Mouse (Mus musculus) hindbrain, embryonic 11.5 days (tissue): ENCODE results near the gene Etnk1. TPM values are rescaled to one million over a fixed set of nuclear protein-coding genes. Genes with fewer than 3 reads are reported as not detected.

ENCODE experiments used
- ATAC-seq: fragments of 200-750 bp; cut with Nextera tagmentation; 2 replicates; pipeline ENCODE4 v1.8.0; 2017; ENCODE audit warnings: mild to moderate bottlenecking, moderate TSS enrichment, moderate library complexity; ENCODE audit not compliant: low FRiP score
- DNase-seq: peaks from one replicate; pipeline ENCODE4 v3.0.0-alpha.2; 2015; ENCODE audit warnings: low spot score
- H3K27ac ChIP-seq: fragments of 300-500 bp; sonication (generic); 2 replicates; pipeline ENCODE4 v1.5.1; 2014; ENCODE audit warnings: mild to moderate bottlenecking, low read depth, low read length
- H3K27me3 ChIP-seq: fragments of 300-500 bp; sonication (generic); 2 replicates; pipeline ENCODE4 v1.6.1; 2014; ENCODE audit warnings: mild to moderate bottlenecking, low read length, moderate library complexity, mixed read lengths; ENCODE audit not compliant: control insufficient read depth, insufficient read depth
- H3K36me3 ChIP-seq: fragments of 300-500 bp; sonication (generic); 2 replicates; pipeline ENCODE4 v1.6.1; 2014; ENCODE audit warnings: mild to moderate bottlenecking, low read length, moderate library complexity, mixed read lengths; ENCODE audit not compliant: control insufficient read depth, insufficient read depth
- H3K4me1 ChIP-seq: fragments of 300-500 bp; sonication (generic); replicated peaks from 2 replicates; pipeline ENCODE4 v1.6.1; 2014; ENCODE audit warnings: low read length, mixed read lengths; ENCODE audit not compliant: control insufficient read depth, insufficient read depth
- H3K4me2 ChIP-seq: fragments of 300-500 bp; sonication (generic); replicated peaks from 2 replicates; pipeline ENCODE4 v1.6.1; 2014; ENCODE audit warnings: mild to moderate bottlenecking, low read depth, low read length
- H3K4me3 ChIP-seq: fragments of 300-500 bp; sonication (generic); 2 replicates; pipeline ENCODE4 v1.5.1; 2014; ENCODE audit warnings: low read depth, low read length
- H3K9ac ChIP-seq: fragments of 300-500 bp; sonication (generic); 2 replicates; pipeline ENCODE4 v1.6.1; 2014; ENCODE audit warnings: low read depth, low read length
- H3K9me3 ChIP-seq: fragments of 300-500 bp; sonication (generic); 2 replicates; pipeline ENCODE4 v1.6.1; 2016; ENCODE audit warnings: low read length; ENCODE audit not compliant: control insufficient read depth
- WGBS: fragments of 180-500 bp; shearing (Covaris S2); extraction: QIAGEN DNeasy Blood & Tissue Kit; methylation state at CpG from one replicate; pipeline ENCODE4 v1.1.7; 2014; 5-methylcytosine and 5-hydroxymethylcytosine counted together
- polyA plus RNA-seq: library from polyadenylated mRNA; unstranded; fragments of >200 nt; fragmentation: Nextera tagmentation; extraction: Ambion mirVana; gene quantifications from 2 replicates; pipeline ENCODE4 v1.2.1, GENCODE M21; 2014

The Etnk1 gene
- polyA plus RNA-seq, 1 experiment from 2014 or later: 35.5 TPM

- DNase-seq (peak; percentile 46), ATAC-seq (no peak)
Observed at GRCm38 (mm10) chr6:143184745-143185144, 17.7 kb downstream of the Etnk1 start.

GRCm38 (mm10) chr6:143190838-143191476 is 23.9 kb downstream of the Etnk1 start:
- Histone ChIP-seq H3K9ac (no peak overlapping the region), H3K4me1 (no peaks in the 10 kb centered on the region), H3K4me3 (no peak overlapping the region), H3K9me3 (no peaks in the 10 kb centered on the region), H3K4me2 (no peak overlapping the region), H3K36me3 (0 out of 2 replicates have a peak, but pooled peaks cover 2% of the 10 kb centered on the region), H3K27ac (no peak overlapping the region), H3K27me3 (no peaks in the 10 kb centered on the region)
- 80% methylated on average over 7 of the region's 7 CpGs for WGBS
- ATAC-seq (no peak), DNase-seq (no peak)

More at GRCm38 (mm10) chr6:143184745-143185144, 17.7 kb downstream of the Etnk1 start:
- Histone ChIP-seq H3K4me1 (no peaks in the 10 kb centered on the region), H3K9me3 (no peaks in the 10 kb centered on the region), H3K4me3 (no peak overlapping the region), H3K27ac (no peak overlapping the region), H3K36me3 (no peaks in the 10 kb centered on the region), H3K27me3 (no peaks in the 10 kb centered on the region), H3K9ac (no peak overlapping the region), H3K4me2 (no peak overlapping the region)
- WGBS: 64% methylated on average over 5 of the region's 5 CpGs

- no peak overlapping the region for H3K4me3 ChIP-seq
- no peaks in the 10 kb centered on the region for H3K9me3 ChIP-seq
- H3K27me3 ChIP-seq: no peaks in the 10 kb centered on the region
- no peak overlapping the region for H3K4me2 ChIP-seq
- 83% methylated on average over 9 of the region's 9 CpGs for WGBS
- 0 out of 2 replicates have a peak, but pooled peaks cover 2% of the 10 kb centered on the region for H3K36me3 ChIP-seq
- H3K4me1 ChIP-seq: no peaks in the 10 kb centered on the region
- DNase-seq: no peak
- H3K27ac ChIP-seq: no peak overlapping the region
- no peak overlapping the region for H3K9ac ChIP-seq
- no peak for ATAC-seq
Observed at GRCm38 (mm10) chr6:143191477-143192098, 24.6 kb downstream of the Etnk1 start.

GRCm38 (mm10) chr6:143192709-143193108 is 25.7 kb downstream of the Etnk1 start:
- Histone ChIP-seq H3K9me3 (no peaks in the 10 kb centered on the region), H3K4me2 (no peak overlapping the region), H3K9ac (no peak overlapping the region), H3K4me3 (no peak overlapping the region), H3K27ac (no peak overlapping the region), H3K36me3 (peaks cover 2% of the 10 kb centered on the region; the same call in 1 of the 2 replicates), H3K27me3 (no peaks in the 10 kb centered on the region), H3K4me1 (no peaks in the 10 kb centered on the region)
- ATAC-seq (no peak), DNase-seq (no peak)
- WGBS: 86% methylated on average over 8 of the region's 8 CpGs

DNA sequence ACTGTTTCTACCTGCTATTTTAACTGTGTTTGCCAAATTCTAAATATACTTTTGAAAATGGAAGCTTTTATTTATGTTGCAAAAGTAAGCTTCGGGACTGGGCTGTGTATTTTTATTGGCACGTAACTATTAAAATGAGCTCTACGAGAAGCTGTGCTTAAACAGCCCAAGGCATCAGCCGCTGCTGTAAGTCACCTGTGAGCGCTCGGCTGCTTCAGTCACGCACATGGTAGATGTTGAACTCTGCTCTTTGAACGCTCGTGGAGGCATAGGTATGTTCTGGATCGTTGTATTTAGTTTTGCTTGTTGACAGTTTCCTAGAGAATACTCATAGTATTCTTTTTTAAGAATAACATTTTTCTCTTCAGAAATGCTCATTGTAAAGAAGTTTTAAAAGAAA is 26.1 kb downstream of the Etnk1 start:
- Histone ChIP-seq H3K9me3 (no peaks in the 10 kb centered on the region), H3K4me3 (no peak overlapping the region), H3K9ac (no peak overlapping the region), H3K4me2 (no peak overlapping the region), H3K4me1 (no peaks in the 10 kb centered on the region), H3K36me3 (peaks cover 2% of the 10 kb centered on the region; the same call in 1 of the 2 replicates), H3K27ac (no peak overlapping the region), H3K27me3 (no peaks in the 10 kb centered on the region)
- ATAC-seq: no peak
- 95% methylated on average over 10 of the region's 10 CpGs for WGBS
- DNase-seq: no peak

- Histone ChIP-seq H3K9ac (no peak overlapping the region), H3K36me3 (peaks cover 2% of the 10 kb centered on the region; the same call in 1 of the 2 replicates), H3K4me3 (no peak overlapping the region), H3K27ac (no peak overlapping the region), H3K27me3 (no peaks in the 10 kb centered on the region), H3K9me3 (no peaks in the 10 kb centered on the region), H3K4me1 (no peaks in the 10 kb centered on the region), H3K4me2 (no peak overlapping the region)
- DNase-seq (no peak), ATAC-seq (no peak)
- WGBS: 94% methylated on average over 6 of the region's 6 CpGs
Observed at GRCm38 (mm10) chr6:143193641-143194040, 26.6 kb downstream of the Etnk1 start.

- no peaks in the 10 kb centered on the region for H3K27me3 ChIP-seq
- WGBS: 90% methylated on average over 13 of the region's 13 CpGs
- no peak overlapping the region for H3K9ac ChIP-seq
- no peak overlapping the region for H3K27ac ChIP-seq
- no peak for ATAC-seq
- H3K4me2 ChIP-seq: no peak overlapping the region
- no peaks in the 10 kb centered on the region for H3K9me3 ChIP-seq
- no peaks in the 10 kb centered on the region for H3K4me1 ChIP-seq
- H3K36me3 ChIP-seq: peaks cover 2% of the 10 kb centered on the region; the same call in 1 of the 2 replicates
- H3K4me3 ChIP-seq: no peak overlapping the region
- DNase-seq: no peak
Observed at GRCm38 (mm10) chr6:143197053-143197452, 30.0 kb downstream of the Etnk1 start.

DNA sequence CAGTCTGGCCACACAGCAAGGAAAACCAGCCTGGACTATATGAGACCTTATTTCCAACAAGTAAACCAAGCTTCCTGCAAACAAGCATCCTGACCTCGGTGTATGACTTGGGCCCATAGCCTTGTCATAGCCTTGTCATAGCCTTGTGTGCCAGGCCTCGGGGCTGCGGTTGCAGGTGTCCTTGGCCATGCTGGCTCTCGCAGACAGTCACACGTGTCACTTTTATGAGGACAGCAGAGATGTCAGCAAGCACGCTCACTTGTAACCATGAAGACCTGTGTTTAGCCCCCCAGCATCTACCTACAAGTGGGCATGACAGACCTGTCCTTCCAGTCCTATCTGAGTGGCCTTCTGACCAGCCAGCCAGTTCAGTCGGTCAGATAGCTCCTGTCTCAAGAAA is 31.4 kb downstream of the Etnk1 start:
- DNase-seq: no peak
- H3K36me3 ChIP-seq: peaks cover 2% of the 10 kb centered on the region; the same call in 1 of the 2 replicates
- H3K4me3 ChIP-seq: no peak overlapping the region
- H3K9ac ChIP-seq: no peak overlapping the region
- H3K27me3 ChIP-seq: no peaks in the 10 kb centered on the region
- no peak overlapping the region for H3K27ac ChIP-seq
- H3K9me3 ChIP-seq: no peaks in the 10 kb centered on the region
- 94% methylated on average over 7 of the region's 7 CpGs for WGBS
- no peaks in the 10 kb centered on the region for H3K4me1 ChIP-seq
- H3K4me2 ChIP-seq: no peak overlapping the region
- ATAC-seq: no peak

- Histone ChIP-seq H3K9me3 (no peaks in the 10 kb centered on the region), H3K9ac (no peak overlapping the region), H3K36me3 (no peaks in the 10 kb centered on the region; the same call in 1 of the 2 replicates), H3K4me2 (no peak overlapping the region), H3K27me3 (no peaks in the 10 kb centered on the region), H3K27ac (no peak overlapping the region), H3K4me1 (no peaks in the 10 kb centered on the region), H3K4me3 (no peak overlapping the region)
- ATAC-seq: no peak
- 91% methylated on average over 15 of the region's 15 CpGs for WGBS
- DNase-seq: no peak
Observed at GRCm38 (mm10) chr6:143203097-143203496, 36.1 kb downstream of the Etnk1 start.
